Mouse (Mus musculus) liver, postnatal 0 days (tissue): ENCODE data around the gene Efr3b. TPM values are rescaled to one million over a fixed set of nuclear protein-coding genes. Genes with fewer than 3 reads are reported as not detected.

Experiments
- ATAC-seq: fragments of 200-750 bp; cut with Nextera tagmentation; 2 replicates; pipeline ENCODE4 v1.8.0; 2017; ENCODE audit warnings: mild to moderate bottlenecking, moderate library complexity
- DNase-seq: peaks from one replicate; pipeline ENCODE4 v3.0.0-alpha.2; 2016
- H3K27ac ChIP-seq: fragments of 300-500 bp; sonication (generic); 2 replicates; pipeline ENCODE4 v1.5.1; 2014; ENCODE audit warnings: antibody characterized with exemption, moderate library complexity, mild to moderate bottlenecking, low read depth
- H3K27me3 ChIP-seq: fragments of 300-500 bp; sonication (generic); 2 replicates; pipeline ENCODE4 v1.6.1; 2014; ENCODE audit warnings: low read length, control low read depth, mixed read lengths; ENCODE audit not compliant: insufficient read depth
- H3K36me3 ChIP-seq: fragments of 300-500 bp; sonication (generic); replicated peaks from 2 replicates; pipeline ENCODE4 v1.6.1; 2014; ENCODE audit warnings: mild to moderate bottlenecking, control low read depth, low read length, moderate library complexity, mixed read lengths; ENCODE audit not compliant: insufficient read depth
- H3K4me1 ChIP-seq: fragments of 300-500 bp; sonication (generic); 2 replicates; pipeline ENCODE4 v1.6.1; 2014; ENCODE audit warnings: antibody characterized with exemption, mild to moderate bottlenecking, control low read depth; ENCODE audit not compliant: insufficient read depth
- H3K4me2 ChIP-seq: fragments of 300-500 bp; sonication (generic); 2 replicates; pipeline ENCODE4 v1.6.1; 2014; ENCODE audit warnings: low read depth, mild to moderate bottlenecking, low read length, moderate library complexity, mixed read lengths
- H3K4me3 ChIP-seq: fragments of 300-500 bp; sonication (generic); 2 replicates; pipeline ENCODE4 v1.5.1; 2014; ENCODE audit warnings: low read depth, low read length
- H3K9ac ChIP-seq: fragments of 300-500 bp; sonication (generic); replicated peaks from 2 replicates; pipeline ENCODE4 v1.6.1; 2014; ENCODE audit warnings: mild to moderate bottlenecking, moderate library complexity
- H3K9me3 ChIP-seq: fragments of 300-500 bp; sonication (generic); 2 replicates; pipeline ENCODE4 v1.6.1; 2016; ENCODE audit warnings: mild to moderate bottlenecking, control low read depth, low read length, mixed read lengths
- CTCF ChIP-seq: sonication (generic); IDR thresholded peaks from 2 replicates; pipeline ENCODE4 v1.5.1; 2016; ENCODE audit warnings: antibody characterized with exemption, low read depth
- EP300 ChIP-seq: IDR thresholded peaks from 2 replicates; pipeline ENCODE4 v1.6.1; 2016; ENCODE audit warnings: antibody characterized with exemption, low read depth, mild to moderate bottlenecking
- WGBS: fragments of 180-500 bp; shearing (Covaris S2); extraction: QIAGEN DNeasy Blood & Tissue Kit; methylation state at CpG from one replicate; pipeline ENCODE4 v1.1.7; 2014; ENCODE audit not compliant: insufficient replicate concordance; 5-methylcytosine and 5-hydroxymethylcytosine counted together
- polyA plus RNA-seq: library from polyadenylated mRNA; unstranded; fragments of >200 nt; fragmentation: Nextera tagmentation; extraction: Ambion mirVana; gene quantifications from 2 replicates; pipeline ENCODE4 v1.2.1, GENCODE M21; 2015

Efr3b gene
- polyA plus RNA-seq, 1 experiment from 2014 or later: 0.05 TPM

DNA sequence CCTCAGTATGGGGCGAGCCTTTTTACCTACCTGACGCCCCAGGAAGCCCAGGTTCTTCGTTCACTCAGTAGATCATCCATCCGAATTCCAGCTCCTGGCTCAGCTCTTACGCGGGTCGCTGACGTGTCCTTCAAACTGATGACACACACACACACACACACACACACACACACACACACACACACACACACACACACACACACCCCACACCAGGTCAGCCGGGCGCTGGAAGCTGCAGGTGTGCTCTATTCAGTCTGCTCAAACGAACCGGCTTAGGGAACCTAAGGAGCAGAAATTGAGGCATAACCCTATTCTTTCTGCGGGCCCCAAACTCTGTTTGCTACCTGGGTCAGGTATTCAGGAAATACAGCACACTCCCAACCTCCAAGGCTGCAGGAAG lies 331 bp upstream of the Efr3b start:
- H3K4me2 ChIP-seq: peak overlapping the region; percentile 93
- H3K27ac ChIP-seq: no peak overlapping the region
- H3K9me3 ChIP-seq: no peaks in the 10 kb centered on the region
- no peak for TF ChIP-seq EP300
- TF ChIP-seq CTCF: no peak
- H3K36me3 ChIP-seq: no peaks in the 10 kb centered on the region
- H3K27me3 ChIP-seq: peaks cover 37% of the 10 kb centered on the region
- peak overlapping the region; percentile 57 for H3K4me3 ChIP-seq
- ATAC-seq: peak; percentile 63
- peaks cover 9% of the 10 kb centered on the region for H3K4me1 ChIP-seq
- DNase-seq: no peak
- H3K9ac ChIP-seq: no peak overlapping the region; the same call in 1 of the 2 replicates
- WGBS: 4% methylated on average over 11 of the region's 13 CpGs

- H3K4me2 ChIP-seq: no peak overlapping the region
- ATAC-seq: no peak
- H3K27ac ChIP-seq: no peak overlapping the region
- DNase-seq: no peak
- no peak overlapping the region for H3K9ac ChIP-seq
- 26% methylated on average over 5 of the region's 5 CpGs for whole genome bisulfite sequencing
- H3K36me3 ChIP-seq: no peaks in the 10 kb centered on the region
- peaks cover 9% of the 10 kb centered on the region for H3K4me1 ChIP-seq
- H3K9me3 ChIP-seq: no peaks in the 10 kb centered on the region
- peaks cover 37% of the 10 kb centered on the region for H3K27me3 ChIP-seq
- H3K4me3 ChIP-seq: no peak overlapping the region
- no peak for TF ChIP-seq CTCF
- TF ChIP-seq EP300: no peak
Measured at GRCm38 (mm10) chr12:4037511-4037910, 1.2 kb downstream of the Efr3b start.

DNA sequence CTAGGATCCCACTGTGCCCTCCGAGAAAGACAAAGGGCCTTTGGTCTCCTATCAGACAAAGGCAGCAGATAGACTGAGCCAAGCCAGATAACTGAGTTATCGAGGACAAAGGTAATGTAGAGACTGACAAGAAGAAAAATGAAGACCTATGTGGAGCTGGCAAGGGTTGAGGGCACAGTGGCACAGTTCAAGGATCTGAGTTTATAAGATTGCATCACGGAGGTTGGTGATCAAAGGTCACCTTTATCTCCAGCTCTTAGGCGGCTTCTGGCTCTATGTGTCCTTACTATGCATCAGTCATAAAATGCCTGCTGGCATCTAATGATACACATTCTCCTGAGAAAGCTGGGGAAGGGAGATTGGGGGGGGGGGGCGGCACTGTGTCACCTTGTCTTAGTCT lies 2.6 kb downstream of the Efr3b start:
- Histone ChIP-seq H3K36me3 (no peaks in the 10 kb centered on the region), H3K4me1 (peaks cover 9% of the 10 kb centered on the region), H3K27me3 (peaks cover 37% of the 10 kb centered on the region), H3K4me3 (no peak overlapping the region), H3K4me2 (no peak overlapping the region), H3K9ac (no peak overlapping the region), H3K9me3 (no peaks in the 10 kb centered on the region), H3K27ac (no peak overlapping the region)
- no peak for ATAC-seq
- no peak for DNase-seq
- TF ChIP-seq CTCF (no peak), EP300 (no peak)
- WGBS: 77% methylated on average over 5 of the region's 5 CpGs

DNA sequence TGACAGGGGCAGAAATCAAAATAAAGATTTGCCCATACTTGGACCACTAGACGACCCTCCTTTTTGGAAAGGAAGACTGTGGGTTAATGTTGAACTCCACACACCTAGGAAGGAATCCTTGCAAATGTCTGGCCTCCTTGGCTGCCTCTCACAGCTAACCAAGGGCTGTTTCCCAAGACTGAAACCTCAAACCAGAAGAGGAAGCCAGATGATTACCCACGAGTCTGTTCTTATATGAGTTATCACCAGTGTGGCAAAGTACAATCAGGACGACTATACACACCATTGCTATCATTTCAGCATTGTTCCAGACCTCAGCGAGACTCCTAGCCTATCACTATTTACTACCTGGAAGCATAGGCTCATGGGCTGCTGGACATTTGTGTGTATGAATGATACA lies 9.7 kb downstream of the Efr3b start:
- no peaks in the 10 kb centered on the region; the same call in 1 of the 2 replicates for H3K27me3 ChIP-seq
- H3K27ac ChIP-seq: no peak overlapping the region
- ATAC-seq (no peak), DNase-seq (no peak)
- H3K4me1 ChIP-seq: no peaks in the 10 kb centered on the region
- 25% methylated on average over 4 of the region's 4 CpGs for WGBS
- no peak for TF ChIP-seq EP300
- no peak for TF ChIP-seq CTCF
- no peak overlapping the region for H3K4me3 ChIP-seq
- no peak overlapping the region for H3K9ac ChIP-seq
- no peaks in the 10 kb centered on the region for H3K36me3 ChIP-seq
- no peak overlapping the region for H3K4me2 ChIP-seq
- no peaks in the 10 kb centered on the region for H3K9me3 ChIP-seq

DNA sequence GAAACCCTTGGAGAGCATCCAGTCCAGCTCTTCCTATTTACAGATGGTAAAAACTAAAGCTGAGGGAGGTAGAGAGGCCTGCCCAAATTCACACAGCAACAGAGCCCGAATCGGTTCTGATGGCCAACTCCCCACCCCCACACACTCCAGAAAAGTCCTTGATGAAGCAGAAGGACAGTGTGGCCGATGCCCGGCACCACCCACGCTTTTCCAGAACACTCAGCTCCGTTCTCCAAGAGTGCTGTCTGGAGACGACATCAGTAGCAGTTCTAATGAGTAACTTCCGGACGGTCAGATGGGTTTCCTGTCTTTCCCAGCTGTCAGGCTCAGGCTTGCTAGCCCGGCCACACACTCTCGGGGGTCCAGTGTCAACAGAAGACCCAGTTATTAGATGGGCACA lies 10.2 kb downstream of the Efr3b start:
- 46% methylated on average over 11 of the region's 11 CpGs for WGBS
- H3K9me3 ChIP-seq: no peaks in the 10 kb centered on the region
- no peak overlapping the region for H3K9ac ChIP-seq
- no peak overlapping the region for H3K4me3 ChIP-seq
- no peaks in the 10 kb centered on the region for H3K36me3 ChIP-seq
- no peaks in the 10 kb centered on the region for H3K4me1 ChIP-seq
- H3K27ac ChIP-seq: no peak overlapping the region
- no peak for DNase-seq
- ATAC-seq: no peak
- no peak overlapping the region for H3K4me2 ChIP-seq
- TF ChIP-seq EP300: no peak
- no peak for TF ChIP-seq CTCF
- no peaks in the 10 kb centered on the region; the same call in 1 of the 2 replicates for H3K27me3 ChIP-seq

- Histone ChIP-seq H3K27ac (no peak overlapping the region), H3K27me3 (no peaks in the 10 kb centered on the region), H3K4me1 (no peaks in the 10 kb centered on the region), H3K4me2 (no peak overlapping the region), H3K9ac (no peak overlapping the region), H3K36me3 (no peaks in the 10 kb centered on the region), H3K4me3 (no peak overlapping the region), H3K9me3 (no peaks in the 10 kb centered on the region)
- 59% methylated on average over 5 of the region's 5 CpGs for WGBS
- DNase-seq: no peak
- TF ChIP-seq EP300 (no peak), CTCF (no peak)
- no peak for ATAC-seq
Measured at GRCm38 (mm10) chr12:4024356-4024755, 14.4 kb downstream of the Efr3b start.

DNA sequence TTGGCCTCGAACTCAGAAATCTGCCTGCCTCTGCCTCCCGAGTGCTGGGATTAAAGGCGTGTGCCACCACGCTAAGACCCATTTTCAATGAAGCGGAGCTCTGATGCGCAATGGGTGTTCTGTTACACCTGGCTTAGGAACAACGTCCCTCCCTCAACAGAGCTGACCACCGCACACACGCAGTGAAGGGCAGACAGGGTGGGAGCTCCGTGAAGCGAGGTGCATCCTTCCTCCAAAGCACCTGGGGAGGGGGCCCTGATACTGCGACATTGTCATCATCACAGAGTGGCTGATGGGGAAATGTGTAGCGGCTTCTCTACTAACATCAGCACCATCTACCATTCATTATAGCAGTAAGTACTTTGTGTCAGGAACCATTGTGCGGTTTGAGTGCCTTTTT lies 15.2 kb downstream of the Efr3b start:
- Histone ChIP-seq H3K4me1 (no peaks in the 10 kb centered on the region), H3K27ac (no peak overlapping the region), H3K27me3 (no peaks in the 10 kb centered on the region), H3K4me2 (no peak overlapping the region), H3K9me3 (no peaks in the 10 kb centered on the region), H3K4me3 (no peak overlapping the region), H3K36me3 (no peaks in the 10 kb centered on the region), H3K9ac (no peak overlapping the region)
- TF ChIP-seq CTCF: no peak
- TF ChIP-seq EP300: no peak
- DNase-seq: no peak
- no peak for ATAC-seq
- WGBS: 87% methylated on average over 14 of the region's 14 CpGs
